Mouse (Mus musculus) neural tube, embryonic 14.5 days (tissue): ENCODE data around the gene Scfd2. TPM values are rescaled to one million over a fixed set of nuclear protein-coding genes. Genes with fewer than 3 reads are reported as not detected.
A peak's percentile ranks its signal among the peaks of the same experiment; 100 is the strongest.

Experiments used
- ATAC-seq: fragments of 200-750 bp; cut with Nextera tagmentation; 2 replicates; pipeline ENCODE4 v1.8.0; 2017; ENCODE audit warnings: low read depth, mild to moderate bottlenecking, moderate TSS enrichment, moderate library complexity
- H3K27ac ChIP-seq: fragments of 300-500 bp; sonication (generic); 2 replicates; pipeline ENCODE4 v1.5.1; 2014; ENCODE audit warnings: low read depth, mild to moderate bottlenecking, control low read depth, low read length, moderate library complexity, mixed read lengths
- H3K27me3 ChIP-seq: fragments of 300-500 bp; sonication (generic); 2 replicates; pipeline ENCODE4 v1.6.1; 2014; ENCODE audit warnings: low read length; ENCODE audit not compliant: control insufficient read depth, insufficient read depth
- H3K36me3 ChIP-seq: fragments of 300-500 bp; sonication (generic); 2 replicates; pipeline ENCODE4 v1.6.1; 2014; ENCODE audit warnings: low read length, mixed read lengths; ENCODE audit not compliant: control insufficient read depth, insufficient read depth
- H3K4me1 ChIP-seq: fragments of 300-500 bp; sonication (generic); 2 replicates; pipeline ENCODE4 v1.6.1; 2014; ENCODE audit warnings: low read length; ENCODE audit not compliant: control insufficient read depth, insufficient read depth
- H3K4me2 ChIP-seq: fragments of 300-500 bp; sonication (generic); 2 replicates; pipeline ENCODE4 v1.6.1; 2014; ENCODE audit warnings: mild to moderate bottlenecking, low read depth, low read length, control low read depth
- H3K4me3 ChIP-seq: fragments of 300-500 bp; sonication (generic); 2 replicates; pipeline ENCODE4 v1.5.1; 2014; ENCODE audit warnings: low read depth, low read length, control low read depth, mixed read lengths
- H3K9ac ChIP-seq: fragments of 300-500 bp; sonication (generic); replicated peaks from 2 replicates; pipeline ENCODE4 v1.6.1; 2014; ENCODE audit warnings: low read depth, mild to moderate bottlenecking, control low read depth, low read length, mixed read lengths
- H3K9me3 ChIP-seq: fragments of 300-500 bp; sonication (generic); 2 replicates; pipeline ENCODE4 v1.6.1; 2016; ENCODE audit warnings: low read length; ENCODE audit not compliant: control insufficient read depth
- WGBS: fragments of 180-500 bp; shearing (Covaris S2); extraction: QIAGEN DNeasy Blood & Tissue Kit; methylation state at CpG from one replicate; pipeline ENCODE4 v1.1.7; 2014; 5-methylcytosine and 5-hydroxymethylcytosine counted together
- polyA plus RNA-seq: library from polyadenylated mRNA; unstranded; fragments of >200 nt; fragmentation: Nextera tagmentation; extraction: Ambion mirVana; gene quantifications from 2 replicates; pipeline ENCODE4 v1.2.1, GENCODE M21; 2014

The Scfd2 gene
- polyA plus RNA-seq, 1 experiment from 2014 or later, result 18.3 TPM

- Histone ChIP-seq H3K27ac (no peak overlapping the region), H3K4me1 (no peaks in the 10 kb centered on the region), H3K9me3 (no peaks in the 10 kb centered on the region), H3K27me3 (no peaks in the 10 kb centered on the region), H3K36me3 (no peaks in the 10 kb centered on the region), H3K4me3 (no peak overlapping the region), H3K4me2 (no peak overlapping the region), H3K9ac (no peak overlapping the region)
- 41% methylated on average over 12 of the region's 12 CpGs for WGBS
- ATAC-seq, result peak; percentile 84
These were observed 194.8 kb downstream of the Scfd2 start for GRCm38 (mm10) chr5:74336780-74337179.

DNA sequence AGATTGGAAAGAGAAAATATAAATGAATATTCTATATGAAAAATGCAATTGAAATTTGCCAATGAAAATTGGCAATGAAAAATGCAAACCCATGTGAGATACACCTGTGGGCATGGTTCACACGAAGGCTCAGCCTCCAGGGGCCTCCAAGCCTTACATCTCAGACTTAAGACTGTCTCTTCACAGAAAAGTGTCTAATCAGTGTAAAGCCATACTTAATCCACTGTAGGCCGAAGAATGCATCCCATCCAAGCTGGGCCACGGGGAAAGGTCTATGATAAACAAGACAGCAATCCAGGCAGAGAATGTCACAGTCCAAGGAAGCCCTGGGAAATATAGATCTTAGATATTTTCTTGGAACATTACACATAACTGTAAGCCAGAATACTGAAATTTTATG, 198.3 kb downstream of the Scfd2 start:
- Histone ChIP-seq H3K36me3 (no peaks in the 10 kb centered on the region), H3K27ac (no peak overlapping the region), H3K9me3 (no peaks in the 10 kb centered on the region), H3K4me1 (no peaks in the 10 kb centered on the region), H3K9ac (no peak overlapping the region), H3K4me3 (no peak overlapping the region), H3K27me3 (no peaks in the 10 kb centered on the region), H3K4me2 (no peak overlapping the region)
- no peak for ATAC-seq
- WGBS, result 76% methylated on average over 3 of the region's 3 CpGs

DNA sequence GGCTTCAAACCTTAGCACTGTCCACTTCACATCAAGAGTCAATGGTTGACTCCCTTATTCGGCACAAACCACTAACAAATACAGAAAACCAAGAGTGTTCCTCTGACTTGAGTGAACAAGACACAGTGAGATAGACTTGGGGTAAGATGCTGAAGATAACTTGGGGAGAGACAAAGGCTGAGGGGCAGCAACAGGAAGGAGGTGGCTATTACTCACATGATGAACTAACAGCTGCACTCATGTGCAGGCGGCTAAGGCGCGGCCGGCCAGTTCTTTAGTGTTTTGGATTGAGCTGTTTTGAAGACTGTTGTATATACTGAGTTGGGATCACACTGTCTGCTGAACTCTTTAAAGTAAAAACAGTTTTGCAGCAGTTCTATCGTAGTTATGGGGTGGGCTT, 205.3 kb downstream of the Scfd2 start:
- H3K9ac ChIP-seq, result no peak overlapping the region
- no peaks in the 10 kb centered on the region for H3K36me3 ChIP-seq
- no peaks in the 10 kb centered on the region for H3K27me3 ChIP-seq
- no peaks in the 10 kb centered on the region for H3K4me1 ChIP-seq
- no peak overlapping the region for H3K4me3 ChIP-seq
- H3K9me3 ChIP-seq, result no peaks in the 10 kb centered on the region
- WGBS, result 95% methylated on average over 6 of the region's 6 CpGs
- no peak overlapping the region for H3K4me2 ChIP-seq
- ATAC-seq, result no peak
- H3K27ac ChIP-seq, result no peak overlapping the region

- no peaks in the 10 kb centered on the region for H3K36me3 ChIP-seq
- H3K9ac ChIP-seq, result no peak overlapping the region
- ATAC-seq, result no peak
- H3K4me1 ChIP-seq, result no peaks in the 10 kb centered on the region
- H3K27me3 ChIP-seq, result no peaks in the 10 kb centered on the region
- no peak overlapping the region for H3K4me3 ChIP-seq
- 85% methylated on average over 10 of the region's 10 CpGs for WGBS
- no peaks in the 10 kb centered on the region for H3K9me3 ChIP-seq
- no peak overlapping the region for H3K4me2 ChIP-seq
- H3K27ac ChIP-seq, result no peak overlapping the region
These were observed 210.4 kb downstream of the Scfd2 start for GRCm38 (mm10) chr5:74321010-74321746.

DNA sequence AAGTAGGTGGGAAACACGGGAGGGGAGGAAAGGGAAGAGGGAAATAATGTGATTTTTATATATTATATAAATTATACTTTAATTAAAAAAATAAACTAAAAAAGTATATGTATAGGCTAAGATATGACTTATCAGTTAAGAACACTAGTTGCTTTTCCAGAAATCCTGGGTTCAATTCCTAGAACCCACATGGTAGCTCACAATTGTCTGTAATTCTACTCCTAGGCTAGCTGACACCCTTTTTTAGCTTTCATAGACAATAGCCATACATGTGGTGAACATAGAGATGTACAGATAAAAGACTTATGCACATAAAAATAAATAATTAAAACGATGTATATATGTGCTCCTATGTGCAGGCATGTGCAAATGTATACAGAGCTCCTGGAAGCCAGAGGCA, 212.0 kb downstream of the Scfd2 start:
- ATAC-seq, result no peak
- H3K27me3 ChIP-seq, result no peaks in the 10 kb centered on the region
- no peaks in the 10 kb centered on the region for H3K4me1 ChIP-seq
- H3K4me3 ChIP-seq, result no peak overlapping the region
- 88% methylated on average over 2 of the region's 2 CpGs for WGBS
- no peak overlapping the region for H3K9ac ChIP-seq
- H3K36me3 ChIP-seq, result no peaks in the 10 kb centered on the region
- H3K27ac ChIP-seq, result no peak overlapping the region
- H3K4me2 ChIP-seq, result no peak overlapping the region
- no peaks in the 10 kb centered on the region for H3K9me3 ChIP-seq

- Histone ChIP-seq H3K27ac (no peak overlapping the region), H3K9ac (no peak overlapping the region), H3K4me3 (no peak overlapping the region), H3K4me1 (no peaks in the 10 kb centered on the region), H3K9me3 (no peaks in the 10 kb centered on the region), H3K27me3 (0 out of 2 replicates have a peak, but pooled peaks cover 2% of the 10 kb centered on the region), H3K36me3 (no peaks in the 10 kb centered on the region), H3K4me2 (no peak overlapping the region)
- 92% methylated on average over 3 of the region's 3 CpGs for WGBS
- ATAC-seq, result no peak
These were observed 214.4 kb downstream of the Scfd2 start for GRCm38 (mm10) chr5:74317174-74317573.

- no peak overlapping the region for H3K4me3 ChIP-seq
- H3K27me3 ChIP-seq, result 0 out of 2 replicates have a peak, but pooled peaks cover 2% of the 10 kb centered on the region
- H3K9me3 ChIP-seq, result no peaks in the 10 kb centered on the region
- no peak overlapping the region for H3K9ac ChIP-seq
- WGBS, result 90% methylated on average over 11 of the region's 11 CpGs
- no peaks in the 10 kb centered on the region for H3K36me3 ChIP-seq
- H3K4me1 ChIP-seq, result no peaks in the 10 kb centered on the region
- ATAC-seq, result no peak
- no peak overlapping the region for H3K4me2 ChIP-seq
- no peak overlapping the region for H3K27ac ChIP-seq
These were observed 215.1 kb downstream of the Scfd2 start for GRCm38 (mm10) chr5:74316333-74316945.

- H3K9ac ChIP-seq, result no peak overlapping the region
- H3K4me2 ChIP-seq, result no peak overlapping the region
- no peaks in the 10 kb centered on the region for H3K36me3 ChIP-seq
- ATAC-seq, result no peak
- H3K9me3 ChIP-seq, result no peaks in the 10 kb centered on the region
- 0 out of 2 replicates have a peak, but pooled peaks cover 2% of the 10 kb centered on the region for H3K27me3 ChIP-seq
- WGBS, result 59% methylated on average over 12 of the region's 12 CpGs
- no peaks in the 10 kb centered on the region for H3K4me1 ChIP-seq
- no peak overlapping the region for H3K27ac ChIP-seq
- H3K4me3 ChIP-seq, result no peak overlapping the region
These were observed 215.9 kb downstream of the Scfd2 start for GRCm38 (mm10) chr5:74315471-74316245.

GRCm38 (mm10) chr5:74314501-74314900, 217.1 kb downstream of the Scfd2 start:
- no peaks in the 10 kb centered on the region for H3K9me3 ChIP-seq
- H3K27me3 ChIP-seq, result 0 out of 2 replicates have a peak, but pooled peaks cover 2% of the 10 kb centered on the region
- H3K4me2 ChIP-seq, result no peak overlapping the region
- H3K9ac ChIP-seq, result no peak overlapping the region
- WGBS, result 33% methylated on average over 6 of the region's 6 CpGs
- H3K27ac ChIP-seq, result no peak overlapping the region
- no peaks in the 10 kb centered on the region for H3K4me1 ChIP-seq
- no peaks in the 10 kb centered on the region for H3K36me3 ChIP-seq
- ATAC-seq, result no peak
- H3K4me3 ChIP-seq, result no peak overlapping the region
